Mouse (Mus musculus) brain, embryonic 18.5 days (tissue): ENCODE results near the gene Nup35.
A peak's percentile ranks its signal among the peaks of the same experiment; 100 is the strongest.

Source experiments
- DNase-seq: peaks from one replicate; pipeline ENCODE4 v3.0.0-alpha.2; 2012; ENCODE audit warnings: low read depth, low spot score

The Nup35 gene

GRCm38 (mm10) chr2:80616854-80617737 is at the start of gene Nup35, which contains the start of gene Dusp19:
TSS of gene Nup35 (plus strand) at chr2:80617236.
TSS of gene Dusp19 (plus strand) at chr2:80617045.
- DNase-seq, result peak; percentile 90

- DNase-seq, result no peak
Observed at GRCm38 (mm10) chr2:80567411-80567810, 49.6 kb upstream of the Nup35 start.

- DNase-seq, result no peak
Observed at GRCm38 (mm10) chr2:80570656-80571055, 46.4 kb upstream of the Nup35 start.

GRCm38 (mm10) chr2:80577286-80577685 is 39.8 kb upstream of the Nup35 start:
- DNase-seq, result no peak

GRCm38 (mm10) chr2:80579253-80579891 is 37.7 kb upstream of the Nup35 start:
- no peak for DNase-seq

GRCm38 (mm10) chr2:80580311-80580961 is 36.6 kb upstream of the Nup35 start:
- DNase-seq, result no peak

GRCm38 (mm10) chr2:80581043-80581711 is 35.9 kb upstream of the Nup35 start, which contains the start of gene Nckap1:
TSS of gene Nckap1 (minus strand) at chr2:80581380.
- peak; percentile 63 for DNase-seq

GRCm38 (mm10) chr2:80582356-80582755 is 34.7 kb upstream of the Nup35 start:
- no peak for DNase-seq

GRCm38 (mm10) chr2:80594215-80594918 is 22.7 kb upstream of the Nup35 start:
- DNase-seq, result no peak

- DNase-seq, result no peak
Observed at GRCm38 (mm10) chr2:80596960-80597359, 20.1 kb upstream of the Nup35 start.

- no peak for DNase-seq
Observed at GRCm38 (mm10) chr2:80599850-80600249, 17.2 kb upstream of the Nup35 start.

GRCm38 (mm10) chr2:80600611-80601010 is 16.4 kb upstream of the Nup35 start:
- no peak for DNase-seq

- no peak for DNase-seq
Observed at GRCm38 (mm10) chr2:80602756-80603155, 14.3 kb upstream of the Nup35 start.

- no peak for DNase-seq
Observed at GRCm38 (mm10) chr2:80603771-80604426, 13.1 kb upstream of the Nup35 start.

GRCm38 (mm10) chr2:80612286-80612685 is 4.8 kb upstream of the Nup35 start:
- no peak for DNase-seq

- no peak for DNase-seq
Observed at GRCm38 (mm10) chr2:80612796-80613195, 4.2 kb upstream of the Nup35 start.

GRCm38 (mm10) chr2:80618991-80619390 is 2.0 kb downstream of the Nup35 start:
- DNase-seq, result no peak

GRCm38 (mm10) chr2:80621921-80622320 is 4.9 kb downstream of the Nup35 start:
- no peak for DNase-seq

GRCm38 (mm10) chr2:80624523-80624922 is 7.5 kb downstream of the Nup35 start:
- DNase-seq, result no peak

- no peak for DNase-seq
Observed at GRCm38 (mm10) chr2:80632336-80633026, 15.4 kb downstream of the Nup35 start.
